26 mouse cellular contexts compared by ENCODE assay signal in the genomic region with DNA sequence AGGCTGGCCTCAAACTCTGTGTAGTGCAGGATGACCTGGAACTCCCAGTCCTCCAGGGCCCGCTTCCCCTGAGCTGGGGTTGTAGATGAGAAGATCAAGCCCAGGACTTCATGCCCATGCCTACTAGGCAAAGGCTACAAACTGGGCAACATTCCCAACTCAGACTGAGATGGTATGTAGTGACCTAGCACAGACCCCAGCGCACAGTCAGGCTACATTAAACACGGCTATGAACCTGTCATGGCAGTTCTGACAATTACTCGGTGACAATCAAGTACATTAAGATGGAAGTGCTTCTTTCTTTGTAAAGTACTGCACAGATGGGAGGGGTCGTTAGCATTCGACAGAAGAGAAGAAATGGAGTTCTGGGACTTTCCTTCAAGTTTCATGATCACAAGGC. TPM values are rescaled to one million over a fixed set of nuclear protein-coding genes. Genes with fewer than 3 reads are reported as not detected.
"Had no signal": no experiment of that assay in that cellular context is flagged by ENCODE, and none has a peak within 500 bp of the region (broad histone marks: within the 10 kb centered on the region; RNA-seq: fewer than 3 reads in every experiment).

No protein-coding gene starts in this region.

- H3K9ac ChIP-seq: embryonic facial prominence, embryonic 12.5 days; embryonic facial prominence, embryonic 13.5 days; embryonic facial prominence, embryonic 15.5 days; forebrain, embryonic 12.5 days; forebrain, embryonic 13.5 days; forebrain, embryonic 15.5 days; forebrain, postnatal 0 days had no signal

- H3K4me2 ChIP-seq: embryonic facial prominence, embryonic 12.5 days; embryonic facial prominence, embryonic 13.5 days; embryonic facial prominence, embryonic 15.5 days; forebrain, embryonic 12.5 days; forebrain, embryonic 13.5 days; forebrain, embryonic 15.5 days had no signal

- ATAC-seq: forebrain, embryonic 13.5 days; forebrain, embryonic 14.5 days; forebrain, embryonic 15.5 days; forebrain, embryonic 16.5 days; forebrain, postnatal 0 days had no signal

- H3K4me3 ChIP-seq: embryonic facial prominence, embryonic 10.5 days; embryonic facial prominence, embryonic 12.5 days; embryonic facial prominence, embryonic 13.5 days; embryonic facial prominence, embryonic 15.5 days; erythroblast, embryonic 14.5 days; forebrain, embryonic 10.5 days; forebrain, embryonic 12.5 days; forebrain, embryonic 13.5 days; forebrain, embryonic 15.5 days; gastrocnemius, adult 2 months; heart, adult 2 months had no signal

- DNase-seq: cerebellum, adult 9-10 months; cerebellum, adult 9-11 months; cerebellum, postnatal 10 days; cerebellum, postnatal 14 days; cerebellum, postnatal 25 days; cerebellum, postnatal 36 days; embryo, embryonic 11 days; forebrain, postnatal 0 days; gastrocnemius, adult 2 months; gastrocnemius, postnatal 10 days; gastrocnemius, postnatal 14 days; gastrocnemius, postnatal 25 days; gastrocnemius, postnatal 36 days; heart, adult 18-20 months; heart, adult 2 months had no signal

- H3K4me1 ChIP-seq: forebrain, embryonic 13.5 days had no signal

- H3K27ac ChIP-seq: embryonic facial prominence, embryonic 10.5 days; embryonic facial prominence, embryonic 12.5 days; forebrain, embryonic 10.5 days; forebrain, embryonic 12.5 days; forebrain, embryonic 13.5 days; forebrain, embryonic 15.5 days; heart, adult 2 months had no signal

- H3K9me3 ChIP-seq: embryonic facial prominence, embryonic 10.5 days; embryonic facial prominence, embryonic 12.5 days; embryonic facial prominence, embryonic 13.5 days; embryonic facial prominence, embryonic 15.5 days; forebrain, embryonic 10.5 days; forebrain, embryonic 12.5 days; forebrain, embryonic 13.5 days; forebrain, embryonic 15.5 days had no signal

- H3K36me3 ChIP-seq: embryonic facial prominence, embryonic 10.5 days; embryonic facial prominence, embryonic 12.5 days; embryonic facial prominence, embryonic 13.5 days; embryonic facial prominence, embryonic 15.5 days; forebrain, embryonic 10.5 days; forebrain, embryonic 12.5 days; forebrain, embryonic 15.5 days had no signal

- H3K27me3 ChIP-seq: embryonic facial prominence, embryonic 12.5 days; embryonic facial prominence, embryonic 13.5 days; embryonic facial prominence, embryonic 15.5 days; forebrain, embryonic 13.5 days; forebrain, embryonic 15.5 days had no signal

RNA-seq across cellular contexts. Expression of gene Tuba8, which starts 35.7 kb away (rescaled TPM):
- polyA plus RNA-seq: forebrain, embryonic 13.5 days had no signal
